ENCODE assay signal across 15 mouse cellular contexts in the genomic region with DNA sequence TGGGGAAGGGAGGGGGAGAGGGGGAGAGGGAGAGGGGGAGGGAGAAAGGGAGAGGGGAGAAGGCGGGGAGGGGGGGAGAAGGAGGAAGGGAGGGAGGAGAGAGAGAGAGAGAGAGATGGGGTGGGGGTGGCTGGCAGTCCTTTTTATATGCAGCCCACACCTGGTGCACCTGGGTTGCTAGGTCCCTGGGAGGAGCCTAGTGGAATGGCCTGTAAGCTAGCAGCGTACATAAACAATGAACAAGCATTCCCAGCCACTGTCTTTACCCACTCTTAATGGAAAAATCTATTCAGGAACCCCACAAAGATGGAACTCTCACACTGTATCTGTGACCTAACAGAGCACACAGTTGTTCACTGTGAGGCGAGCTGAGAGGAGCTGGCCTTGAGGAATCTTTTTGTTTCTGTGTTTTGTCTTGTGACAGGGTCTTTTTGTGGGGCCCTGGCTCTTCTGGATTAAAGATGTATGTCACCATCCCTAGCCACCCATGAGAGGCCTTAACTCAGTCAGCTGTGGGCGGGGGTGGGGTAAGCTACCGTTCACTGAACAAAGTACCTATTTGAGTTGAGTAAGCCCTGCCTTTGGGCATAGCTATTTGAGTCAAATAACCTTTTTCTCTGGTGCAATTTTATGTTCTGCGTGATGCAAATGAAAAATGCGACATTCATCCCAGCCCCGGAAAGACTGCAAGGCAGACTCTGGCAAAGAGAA. TPM values are rescaled to one million over a fixed set of nuclear protein-coding genes. Genes with fewer than 3 reads are reported as not detected.
A peak's percentile ranks its signal among the peaks of the same experiment; 100 is the strongest.
DNase-seq lines count a peak whose midpoint lies in the region; ATAC-seq and TF ChIP-seq lines count a peak whose summit lies in the region.
"Had no signal": no experiment of that assay in that cellular context is flagged by ENCODE, and none has a peak within 500 bp of the region (broad histone marks: within the 10 kb centered on the region; RNA-seq: fewer than 3 reads in every experiment).

No protein-coding gene starts in this region.

- no peak for TF ChIP-seq CTCF in midbrain, postnatal 0 days (IDR thresholded peaks at IDR 0.05)

- ATAC-seq in forebrain, embryonic 11.5 days (replicated peaks; ENCODE audit: low FRiP score) = no peak
- no peak for ATAC-seq in forebrain, embryonic 12.5 days (ENCODE audit: low FRiP score)
- peak; percentile 42; the same call in 1 of the 2 replicates for ATAC-seq in hindbrain, embryonic 14.5 days (ENCODE audit: low FRiP score)
- ATAC-seq in midbrain, postnatal 0 days (ENCODE audit: low FRiP score) = peak; percentile 63
- ATAC-seq in megakaryocyte-erythroid progenitor cell, adult 5-6 weeks (replicated peaks; ENCODE audit: low FRiP score, low TSS enrichment, poor library complexity, severe bottlenecking) = no peak
- ATAC-seq: inflammation-experienced regulatory T-cells, adult 6 months had no signal

- DNase-seq in forebrain, embryonic 10.5 days (ENCODE audit: extremely low spot score, low spot score) = no peak
- DNase-seq in forebrain, embryonic 11.5 days (ENCODE audit: low spot score) = no peak
- DNase-seq in hindbrain, embryonic 14.5 days (ENCODE audit: low spot score) = no peak
- peak; percentile 37 for DNase-seq in midbrain, postnatal 0 days (ENCODE audit: low spot score)
- DNase-seq in left cerebral cortex, adult 11 months (ENCODE audit: low spot score) = no peak
- no peak for DNase-seq in cerebellum, adult 18-20 months
- DNase-seq: adrenal gland, adult 2 months; cerebellum, adult 9-11 months had no signal

- H3K9me3 ChIP-seq in forebrain, embryonic 10.5 days = no peaks in the 10 kb centered on the region
- no peaks in the 10 kb centered on the region for H3K9me3 ChIP-seq in forebrain, embryonic 11.5 days (ENCODE audit: control insufficient read depth, low read length)
- no peaks in the 10 kb centered on the region for H3K9me3 ChIP-seq in forebrain, embryonic 12.5 days
- no peaks in the 10 kb centered on the region for H3K9me3 ChIP-seq in hindbrain, embryonic 14.5 days (ENCODE audit: control insufficient read depth, low read length)
- no peaks in the 10 kb centered on the region for H3K9me3 ChIP-seq in midbrain, postnatal 0 days (ENCODE audit: low read length)
- H3K9me3 ChIP-seq: embryonic facial prominence, embryonic 15.5 days; heart, embryonic 13.5 days had no signal

- peaks cover 24% of the 10 kb centered on the region for H3K4me1 ChIP-seq in forebrain, embryonic 10.5 days
- H3K4me1 ChIP-seq in forebrain, embryonic 11.5 days (replicated peaks; ENCODE audit: control insufficient read depth, insufficient read depth, low read length) = peaks cover 3% of the 10 kb centered on the region; the same call in 1 of the 2 replicates
- peaks cover 15% of the 10 kb centered on the region for H3K4me1 ChIP-seq in forebrain, embryonic 12.5 days
- H3K4me1 ChIP-seq in hindbrain, embryonic 14.5 days (replicated peaks; ENCODE audit: control insufficient read depth, insufficient read depth, low read length) = peaks cover 6% of the 10 kb centered on the region
- 0 out of 2 replicates have a peak, but pooled peaks cover 2% of the 10 kb centered on the region for H3K4me1 ChIP-seq in midbrain, postnatal 0 days (ENCODE audit: insufficient read depth, low read length)
- H3K4me1 ChIP-seq: embryonic facial prominence, embryonic 15.5 days; heart, embryonic 13.5 days had no signal

- no peak overlapping the region for H3K9ac ChIP-seq in forebrain, embryonic 11.5 days (ENCODE audit: low read length)
- H3K9ac ChIP-seq in forebrain, embryonic 12.5 days = no peak overlapping the region
- H3K9ac ChIP-seq in hindbrain, embryonic 14.5 days = no peak overlapping the region
- no peak overlapping the region for H3K9ac ChIP-seq in midbrain, postnatal 0 days (replicated peaks; ENCODE audit: low read length, poor library complexity, severe bottlenecking)
- H3K9ac ChIP-seq: embryonic facial prominence, embryonic 15.5 days; heart, embryonic 13.5 days; liver, embryonic 14.5 days had no signal

- H3K4me2 ChIP-seq in forebrain, embryonic 11.5 days (ENCODE audit: low read depth, low read length, severe bottlenecking) = no peak overlapping the region
- H3K4me2 ChIP-seq in forebrain, embryonic 12.5 days = no peak overlapping the region; the same call in 1 of the 2 replicates
- H3K4me2 ChIP-seq in hindbrain, embryonic 14.5 days (replicated peaks) = no peak overlapping the region
- H3K4me2 ChIP-seq in midbrain, postnatal 0 days (ENCODE audit: low read depth, low read length, poor library complexity, severe bottlenecking) = no peak overlapping the region
- H3K4me2 ChIP-seq: embryonic facial prominence, embryonic 15.5 days; heart, embryonic 13.5 days had no signal

- no peak overlapping the region for H3K4me3 ChIP-seq in forebrain, embryonic 10.5 days
- H3K4me3 ChIP-seq in forebrain, embryonic 11.5 days (ENCODE audit: low read depth, low read length) = no peak overlapping the region
- no peak overlapping the region for H3K4me3 ChIP-seq in forebrain, embryonic 12.5 days (replicated peaks)
- H3K4me3 ChIP-seq in hindbrain, embryonic 14.5 days (replicated peaks; ENCODE audit: low read length) = no peak overlapping the region
- no peak overlapping the region for H3K4me3 ChIP-seq in midbrain, postnatal 0 days (ENCODE audit: low read depth, low read length)
- H3K4me3 ChIP-seq: embryonic facial prominence, embryonic 15.5 days; heart, embryonic 13.5 days had no signal

- no peaks in the 10 kb centered on the region for H3K36me3 ChIP-seq in forebrain, embryonic 10.5 days (replicated peaks)
- no peaks in the 10 kb centered on the region for H3K36me3 ChIP-seq in forebrain, embryonic 11.5 days (ENCODE audit: control insufficient read depth, insufficient read depth, low read length)
- H3K36me3 ChIP-seq in forebrain, embryonic 12.5 days (replicated peaks) = no peaks in the 10 kb centered on the region
- no peaks in the 10 kb centered on the region for H3K36me3 ChIP-seq in hindbrain, embryonic 14.5 days (replicated peaks; ENCODE audit: control insufficient read depth, insufficient read depth)
- no peaks in the 10 kb centered on the region for H3K36me3 ChIP-seq in midbrain, postnatal 0 days (ENCODE audit: insufficient read depth, low read length)
- H3K36me3 ChIP-seq: embryonic facial prominence, embryonic 15.5 days; heart, embryonic 13.5 days had no signal

- 40% methylated on average over 8 of the region's 8 CpGs for WGBS in forebrain, embryonic 10.5 days
- 35% methylated on average over 8 of the region's 8 CpGs for WGBS in forebrain, embryonic 11.5 days
- 28% methylated on average over 8 of the region's 8 CpGs for WGBS in forebrain, embryonic 12.5 days
- 32% methylated on average over 7 of the region's 8 CpGs for WGBS in hindbrain, embryonic 14.5 days
- WGBS in midbrain, postnatal 0 days = 20% methylated on average over 7 of the region's 8 CpGs

- H3K27ac ChIP-seq in forebrain, embryonic 10.5 days = 0 out of 2 replicates have a peak overlapping the region, but pooled peaks have one; percentile 35
- H3K27ac ChIP-seq in forebrain, embryonic 11.5 days (ENCODE audit: low read depth, low read length) = no peak overlapping the region
- peak overlapping the region; percentile 63 for H3K27ac ChIP-seq in forebrain, embryonic 12.5 days
- peak overlapping the region; percentile 78 for H3K27ac ChIP-seq in hindbrain, embryonic 14.5 days
- H3K27ac ChIP-seq in midbrain, postnatal 0 days (ENCODE audit: low read depth, low read length) = peak overlapping the region; percentile 34
- H3K27ac ChIP-seq: embryonic facial prominence, embryonic 15.5 days; heart, embryonic 13.5 days; liver, embryonic 14.5 days; stomach, postnatal 0 days had no signal

- no peaks in the 10 kb centered on the region for H3K27me3 ChIP-seq in forebrain, embryonic 10.5 days (ENCODE audit: poor library complexity, severe bottlenecking)
- no peaks in the 10 kb centered on the region for H3K27me3 ChIP-seq in forebrain, embryonic 11.5 days (ENCODE audit: control insufficient read depth, insufficient read depth, low read length)
- H3K27me3 ChIP-seq in forebrain, embryonic 12.5 days = no peaks in the 10 kb centered on the region
- H3K27me3 ChIP-seq in hindbrain, embryonic 14.5 days (ENCODE audit: control insufficient read depth, insufficient read depth, low read length) = no peaks in the 10 kb centered on the region
- no peaks in the 10 kb centered on the region for H3K27me3 ChIP-seq in midbrain, postnatal 0 days (ENCODE audit: insufficient read depth, low read length)
- H3K27me3 ChIP-seq: embryonic facial prominence, embryonic 15.5 days; heart, embryonic 13.5 days had no signal

RNA-seq across cellular contexts. Expression of a gene that starts 30.1 kb away (rescaled TPM):
- 16.6 and 16.8 TPM in 2 replicates for polyA plus RNA-seq in forebrain, embryonic 10.5 days (2016; fragmentation: Nextera tagmentation; extraction: Ambion mirVana)
- polyA plus RNA-seq in forebrain, embryonic 11.5 days (2014; fragmentation: Nextera tagmentation; extraction: Ambion mirVana) = 30.4 and 33.7 TPM in 2 replicates
- 34.7 and 36.7 TPM in 2 replicates for polyA plus RNA-seq in forebrain, embryonic 12.5 days (2016; fragmentation: Nextera tagmentation; extraction: Ambion mirVana)
- 31.1 and 32.6 TPM in 2 replicates for polyA plus RNA-seq in hindbrain, embryonic 14.5 days (2014; fragmentation: Nextera tagmentation; extraction: Ambion mirVana)
- total RNA-seq in midbrain, postnatal 0 days (2014; rRNA removed) = 27.3 and 40.2 TPM in 2 replicates
- 32.2 and 36.4 TPM in 2 replicates for polyA plus RNA-seq in midbrain, postnatal 0 days (2015; fragmentation: Nextera tagmentation; extraction: Ambion mirVana)
- 1.4 and 3.2 TPM in 2 replicates for total RNA-seq in megakaryocyte-erythroid progenitor cell, adult 5-6 weeks (2014; fragmentation: Nextera tagmentation)
- total RNA-seq in megakaryocyte-erythroid progenitor cell, adult 5-6 weeks (2017) = not detected in 2 replicates
- polyA plus RNA-seq: inflammation-experienced regulatory T-cells, adult 6 months had no signal

Comparison
In these comparisons a context has a peak if more than half of its experiments do, and no peak if none do; other contexts are left out.
1. ATAC-seq: peak in hindbrain, embryonic 14.5 days (single experiment) and midbrain, postnatal 0 days (single experiment); none in forebrain, embryonic 11.5 days (single experiment), forebrain, embryonic 12.5 days (single experiment) and megakaryocyte-erythroid progenitor cell, adult 5-6 weeks (single experiment).